Mouse (Mus musculus) spleen, postnatal 10 days (tissue): ENCODE measurements around the gene Prkar2b.

Experiments used
- DNase-seq, 2 experiments: peaks; one replicate each; pipeline ENCODE4 v3.0.0; 2021 to 2022; ENCODE audit warnings: low spot score in 2 of 2

Gene Prkar2b

GRCm38 (mm10) chr12:31926661-31927061, 134.4 kb downstream of the Prkar2b start:
- DNase-seq = peak in 1 of 2 experiments; percentile 76

GRCm38 (mm10) chr12:31925343-31925742, 135.8 kb downstream of the Prkar2b start:
- no peak for DNase-seq

- DNase-seq = no peak
Observed at GRCm38 (mm10) chr12:31924135-31924534, 137.0 kb downstream of the Prkar2b start.

GRCm38 (mm10) chr12:31920464-31921405, 140.4 kb downstream of the Prkar2b start:
- DNase-seq = no peak

GRCm38 (mm10) chr12:31917245-31917644, 143.9 kb downstream of the Prkar2b start:
- DNase-seq = peak in 1 of 2 experiments; percentile 36

- no peak for DNase-seq
Observed at GRCm38 (mm10) chr12:31916691-31917090, 144.4 kb downstream of the Prkar2b start.

- no peak for DNase-seq
Observed at GRCm38 (mm10) chr12:31913614-31914013, 147.5 kb downstream of the Prkar2b start.

DNA sequence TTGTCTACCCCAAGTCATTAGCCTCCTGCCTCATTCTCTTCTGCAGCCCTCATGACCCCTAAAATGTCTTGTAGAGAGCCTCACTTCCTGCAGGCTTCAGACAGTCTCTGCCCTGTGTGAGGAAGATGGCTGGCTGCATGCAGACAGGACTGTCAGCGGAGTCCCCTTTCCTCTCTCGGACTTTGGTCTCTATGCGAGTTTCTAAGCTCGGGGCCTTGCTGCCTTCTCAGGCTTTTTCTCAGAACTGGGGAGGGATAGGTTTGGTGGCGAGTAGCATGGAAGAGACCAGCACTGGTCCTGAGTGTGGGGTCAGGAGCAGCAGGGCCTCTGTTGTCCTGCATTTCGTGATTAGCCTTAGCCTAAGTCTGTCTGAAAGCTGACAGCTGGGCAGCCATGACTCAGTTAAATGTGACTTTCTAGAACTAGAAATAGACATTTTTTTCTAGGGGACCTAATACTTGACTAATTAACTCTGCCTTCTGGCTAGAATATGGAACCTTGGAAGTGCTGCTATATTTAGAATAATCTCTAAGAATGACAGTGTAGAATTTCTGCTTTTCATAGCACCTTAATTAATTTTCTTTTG, 148.0 kb downstream of the Prkar2b start:
- no peak for DNase-seq
